Mouse (Mus musculus): ENCODE results near the gene Akr1a1.
"Not testable (repeated sequence)": the region's sequence is repeated elsewhere in the genome, so short reads cannot be mapped to it uniquely, and the experiment has no call there.

The Akr1a1 gene

DNA sequence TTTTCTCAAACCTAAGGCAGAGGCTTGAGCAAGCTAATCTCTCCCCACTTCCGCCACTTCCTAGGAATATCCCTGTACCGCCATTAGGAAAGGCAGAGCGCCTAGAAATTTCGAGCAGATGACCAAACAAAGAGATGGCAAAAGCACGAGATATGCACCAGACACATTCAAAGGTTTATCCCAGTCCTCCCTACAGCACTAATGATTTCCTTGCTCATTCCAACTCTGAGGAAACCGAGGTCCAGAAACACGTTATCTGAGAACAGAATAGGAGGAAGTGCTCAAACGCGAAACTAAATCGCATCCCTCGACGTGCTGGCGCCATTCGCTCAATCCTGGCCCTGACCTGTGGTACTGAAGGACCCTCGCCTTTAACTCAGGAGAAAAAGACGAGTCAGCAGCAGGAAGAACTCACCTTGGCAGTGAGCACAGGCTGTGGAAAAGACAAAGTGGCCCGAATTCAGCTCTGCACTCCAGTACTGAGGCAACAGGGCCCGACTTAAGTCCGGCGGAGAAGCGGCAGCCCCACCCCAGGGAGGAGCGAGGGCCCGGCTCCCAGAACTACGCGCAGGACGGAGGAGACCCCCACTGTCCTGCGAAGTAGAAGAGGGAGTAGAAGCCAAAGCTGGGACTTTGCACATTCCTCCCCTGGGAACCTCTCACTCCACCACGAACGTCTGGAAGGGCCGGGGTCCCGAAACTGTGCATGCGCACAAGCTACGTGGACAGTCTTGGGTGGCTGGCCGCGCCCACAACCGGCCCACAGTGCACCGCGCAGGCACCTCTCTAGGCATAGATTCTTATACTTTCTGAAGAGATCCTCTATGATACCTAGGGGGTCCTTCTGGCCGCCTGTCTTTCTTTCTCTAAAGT is at the start of gene Akr1a1:
Akr1a1 (minus strand) TSS at position 757 of the 873 bp plus-strand sequence.
- peak; percentile 73 for DNase-seq (ENCODE audit: low spot score)

DNA sequence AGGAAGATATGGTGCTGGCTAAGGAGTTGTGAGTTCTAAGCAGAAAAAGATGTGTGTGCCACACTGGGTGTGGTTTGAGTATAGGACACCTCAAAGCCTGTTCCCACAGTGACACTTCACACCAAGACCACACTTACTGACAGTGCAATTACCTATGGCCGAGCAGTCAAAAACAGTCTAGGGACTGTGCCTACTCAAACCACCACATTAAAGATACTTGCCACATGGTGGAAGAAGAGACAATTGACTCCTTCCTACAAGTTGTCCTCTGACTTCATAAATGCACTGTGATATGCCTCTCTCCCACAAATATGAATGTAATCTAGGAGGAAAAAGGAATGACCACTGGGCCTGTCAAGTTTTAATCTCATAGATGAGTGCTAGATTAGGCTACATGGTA is 49.5 kb upstream of the Akr1a1 start:
- DNase-seq (ENCODE audit: low spot score) = no peak

- DNase-seq (ENCODE audit: low spot score) = no peak
Measured at GRCm38 (mm10) chr4:116698693-116699342, 47.3 kb upstream of the Akr1a1 start.

- DNase-seq (ENCODE audit: low spot score) = no peak
Measured at GRCm38 (mm10) chr4:116693785-116694184, 42.3 kb upstream of the Akr1a1 start.

- DNase-seq (ENCODE audit: low spot score) = no peak
Measured at GRCm38 (mm10) chr4:116692146-116692545, 40.7 kb upstream of the Akr1a1 start.

DNA sequence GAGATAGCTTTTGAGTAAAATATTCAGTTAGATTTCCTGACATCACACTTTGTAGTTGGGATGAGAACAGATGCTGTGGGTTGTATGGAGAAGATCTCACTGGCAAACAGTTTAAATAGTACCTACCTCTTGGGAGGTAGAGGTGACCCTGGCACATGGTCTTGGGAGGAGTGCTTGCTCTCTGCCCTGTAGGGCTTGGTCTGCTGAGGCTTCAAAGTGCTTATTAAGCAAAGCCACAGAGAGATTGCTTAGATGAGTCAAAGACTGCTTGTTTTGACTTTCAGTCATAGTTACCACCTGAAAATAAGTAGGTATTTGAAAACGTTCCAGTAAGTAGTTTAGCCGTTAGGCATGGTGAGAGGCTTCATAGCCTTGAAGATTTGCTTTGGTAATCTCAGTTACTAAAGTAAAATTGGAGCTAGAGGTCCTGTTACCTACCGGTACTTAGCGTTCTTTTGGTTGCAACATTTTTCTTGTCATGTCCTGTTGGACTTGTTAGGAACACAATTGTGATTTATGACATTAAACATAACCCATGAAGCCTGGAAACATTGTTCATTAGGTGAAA is 37.9 kb upstream of the Akr1a1 start:
- DNase-seq (ENCODE audit: low spot score) = no peak

DNA sequence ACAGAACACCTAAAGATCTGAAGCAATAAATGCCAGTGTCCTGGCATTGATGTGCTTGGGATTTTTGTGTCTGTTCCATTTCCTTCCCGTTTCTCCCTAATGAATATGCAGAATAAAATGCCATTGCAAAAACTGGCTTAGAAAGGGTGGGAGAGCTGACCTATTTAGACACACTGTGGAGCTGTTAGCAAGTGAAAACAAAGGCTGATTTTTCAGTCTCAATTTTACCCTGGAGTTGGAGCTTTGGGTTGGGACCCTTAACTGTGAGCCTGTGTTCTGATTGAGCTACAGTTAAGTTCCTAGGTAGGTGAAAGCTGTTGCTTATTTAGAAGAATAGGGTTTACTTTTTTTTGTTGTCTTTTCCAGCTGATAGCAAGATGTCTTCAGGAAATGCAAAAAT is 35.6 kb upstream of the Akr1a1 start:
- no peak for DNase-seq (ENCODE audit: low spot score)

DNA sequence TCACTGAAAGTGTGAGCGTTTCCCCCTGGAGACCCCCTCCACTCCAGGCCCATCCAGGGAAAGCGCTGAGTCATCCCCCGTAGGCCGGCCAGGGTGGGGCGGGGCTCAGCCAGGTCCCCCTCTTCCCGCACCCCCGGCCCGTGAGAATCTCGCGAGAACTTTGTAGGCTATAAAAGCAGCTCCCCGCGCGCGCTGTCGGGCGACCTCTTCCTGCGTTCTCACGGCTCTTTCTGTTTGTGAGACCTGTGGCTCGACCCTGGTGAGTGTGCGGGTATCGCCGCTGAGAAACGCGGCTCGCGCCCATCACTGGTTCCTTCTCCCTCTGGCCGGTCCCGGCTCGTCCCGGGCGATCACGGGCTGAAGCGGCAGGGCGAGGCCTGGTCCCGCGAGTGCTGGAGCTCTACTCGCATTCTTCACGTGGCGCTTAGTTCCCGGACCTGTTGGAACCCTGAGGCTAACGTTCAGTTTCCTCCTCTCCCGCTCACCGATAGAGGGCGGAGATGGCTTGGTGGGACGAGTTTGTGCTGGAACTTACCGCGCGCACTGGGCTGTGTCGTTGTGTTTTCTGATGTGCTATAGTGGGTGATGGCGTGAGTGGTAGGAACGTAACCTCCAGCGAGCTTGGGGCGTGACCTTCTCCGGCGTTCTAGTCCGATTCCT is 34.1 kb upstream of the Akr1a1 start, which contains the start of gene Prdx1:
Prdx1 (plus strand) TSS at position 143 of the 660 bp plus-strand sequence.
- peak; percentile 83 for DNase-seq (ENCODE audit: low spot score)

DNA sequence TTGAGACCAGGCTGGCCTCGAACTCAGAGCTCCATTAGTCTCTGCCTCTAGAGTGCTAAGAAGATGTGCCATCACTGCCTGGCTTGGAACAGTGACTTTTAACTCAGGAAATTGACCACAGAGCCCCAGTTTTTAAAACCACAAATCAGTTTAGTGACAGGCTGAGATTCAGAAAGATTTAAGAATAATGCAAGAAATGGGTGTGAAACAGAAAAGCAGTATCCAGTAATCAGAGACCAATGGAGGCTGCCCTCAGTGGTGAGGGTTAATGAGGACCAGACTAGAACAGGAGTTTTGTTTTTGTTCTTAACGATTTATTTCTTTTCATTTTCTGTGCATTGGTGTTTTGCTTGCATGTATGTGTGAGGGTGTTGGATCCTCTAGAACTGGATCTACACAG is 33.2 kb upstream of the Akr1a1 start:
- no peak for DNase-seq (ENCODE audit: low spot score)

DNA sequence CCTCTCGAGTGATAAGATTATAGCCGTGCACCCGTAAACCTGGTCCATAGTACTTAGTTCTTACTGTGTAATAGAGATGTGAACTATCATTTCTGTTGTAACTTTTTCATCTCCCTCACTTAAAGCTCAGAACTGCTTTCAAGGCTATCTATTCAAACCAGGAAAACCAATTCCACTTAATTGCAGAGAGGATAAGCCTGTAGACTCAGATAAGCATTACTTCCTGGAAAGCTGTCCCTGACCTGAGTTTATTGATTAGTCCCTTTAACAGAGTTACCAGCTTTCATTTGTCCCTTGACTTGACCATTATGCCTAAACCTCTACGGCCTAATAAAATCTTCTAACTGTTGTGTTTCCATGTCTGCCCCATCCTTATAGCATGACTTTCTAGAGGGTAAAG is 32.5 kb upstream of the Akr1a1 start:
- DNase-seq (ENCODE audit: low spot score) = peak; percentile 68

- DNase-seq (ENCODE audit: low spot score) = not testable (repeated sequence)
Measured at GRCm38 (mm10) chr4:116680521-116680920, 29.0 kb upstream of the Akr1a1 start.

- no peak for DNase-seq (ENCODE audit: low spot score)
Measured at GRCm38 (mm10) chr4:116679141-116679540, 27.7 kb upstream of the Akr1a1 start.

- no peak for DNase-seq (ENCODE audit: low spot score)
Measured at GRCm38 (mm10) chr4:116677808-116678207, 26.3 kb upstream of the Akr1a1 start.

DNA sequence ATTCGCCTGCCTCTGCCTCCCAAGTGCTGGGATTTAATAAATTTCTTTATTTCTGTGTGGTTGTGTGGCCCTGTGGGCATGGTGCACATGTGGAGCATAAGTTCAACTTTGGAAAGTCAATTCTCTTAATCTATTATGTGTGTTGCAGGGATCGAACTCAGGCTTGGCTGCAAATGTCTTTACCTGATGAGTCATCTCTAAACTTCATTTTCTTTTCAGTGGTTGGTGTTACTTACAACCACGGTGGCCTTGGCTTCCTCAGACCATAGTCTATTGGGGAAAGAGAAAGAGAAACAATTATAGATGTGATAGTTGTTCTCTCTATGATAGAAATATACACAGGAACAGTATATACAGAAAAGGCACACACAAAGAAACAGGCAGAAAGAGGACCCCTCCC is 24.5 kb upstream of the Akr1a1 start:
- no peak for DNase-seq (ENCODE audit: low spot score)

DNA sequence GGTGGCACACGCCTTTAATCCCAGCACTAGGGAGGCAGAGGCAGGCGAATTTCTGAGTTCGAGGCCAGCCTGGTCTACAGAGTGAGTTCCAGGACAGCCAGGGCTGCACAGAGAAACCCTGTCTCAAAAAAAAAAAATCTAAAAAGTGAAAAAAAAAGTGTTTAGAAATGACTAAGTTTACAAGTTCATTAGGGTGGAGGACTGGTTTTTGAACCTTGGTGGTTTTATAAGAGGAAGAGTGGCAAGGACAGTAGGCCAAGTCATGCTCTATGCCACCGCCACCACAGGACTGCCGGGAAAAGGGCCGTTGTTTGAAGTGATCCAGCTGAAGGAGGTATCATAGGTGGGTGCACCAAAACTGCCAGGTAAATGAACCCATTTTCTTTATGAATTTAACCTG is 23.3 kb upstream of the Akr1a1 start:
- DNase-seq (ENCODE audit: low spot score) = not testable (repeated sequence)

- peak; percentile 47 for DNase-seq (ENCODE audit: low spot score)
Measured at GRCm38 (mm10) chr4:116672785-116673184, 21.3 kb upstream of the Akr1a1 start.

GRCm38 (mm10) chr4:116669291-116669690 is 17.8 kb upstream of the Akr1a1 start:
- DNase-seq (ENCODE audit: low spot score) = no peak

- no peak for DNase-seq (ENCODE audit: low spot score)
Measured at GRCm38 (mm10) chr4:116668145-116668544, 16.7 kb upstream of the Akr1a1 start.

- DNase-seq (ENCODE audit: low spot score) = no peak
Measured at GRCm38 (mm10) chr4:116666625-116667024, 15.1 kb upstream of the Akr1a1 start.

GRCm38 (mm10) chr4:116661998-116662397 is 10.5 kb upstream of the Akr1a1 start:
- no peak for DNase-seq (ENCODE audit: low spot score)

DNA sequence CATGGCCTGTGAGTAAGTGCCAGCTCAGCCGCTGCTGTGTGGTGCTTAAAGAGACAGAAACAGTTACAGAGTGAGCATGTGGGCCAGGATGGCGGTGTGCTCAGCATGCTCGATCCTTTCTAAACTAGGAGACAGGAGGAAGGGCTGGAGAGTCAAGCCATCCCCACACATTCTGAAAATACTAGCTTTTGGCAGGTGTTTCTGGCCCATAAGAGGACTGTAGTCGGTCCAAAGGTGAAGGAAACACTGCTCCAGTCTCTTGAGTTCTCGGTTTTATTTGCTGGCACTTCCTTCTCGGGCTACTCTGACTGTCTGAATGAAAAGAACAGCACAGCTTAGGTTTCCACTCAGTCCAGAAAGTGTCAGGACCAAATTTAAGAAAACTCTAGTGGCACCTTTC is 9.3 kb upstream of the Akr1a1 start:
- no peak for DNase-seq (ENCODE audit: low spot score)

DNA sequence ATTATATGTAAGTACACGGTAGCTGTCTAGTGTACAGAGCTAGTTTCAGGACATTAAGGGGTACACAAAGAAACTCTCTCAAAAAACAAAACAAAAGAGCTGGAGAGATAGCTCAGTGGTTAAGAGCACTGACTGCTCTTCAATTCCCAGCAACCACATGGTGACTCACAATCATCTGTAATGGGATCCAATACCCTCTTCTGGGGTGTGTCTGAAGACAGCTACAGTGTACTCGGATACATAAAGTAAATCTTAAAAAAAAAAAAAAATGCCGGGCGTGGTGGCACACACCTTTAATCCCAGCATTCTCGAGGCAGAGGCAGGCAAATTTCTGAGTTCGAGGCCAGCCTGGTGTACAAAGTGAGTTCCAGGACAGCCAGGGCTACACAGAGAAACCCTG is 8.4 kb upstream of the Akr1a1 start:
- not testable (repeated sequence) for DNase-seq (ENCODE audit: low spot score)
